Mouse (Mus musculus): ENCODE measurements at regions not wholly inside any gene's neighbourhood (a gene's known extent, or its start where the extent isn't known, plus 50 kb on each side); places are given as distances from the start of the nearest gene placed in this dataset.
"Not testable (repeated sequence)": the region's sequence is repeated elsewhere in the genome, so short reads cannot be mapped to it uniquely, and the experiment has no call there.

- DNase-seq (ENCODE audit: low read depth, low spot score), result peak; percentile 21
Measured at GRCm38 (mm10) chr13:26457487-26458253, 312.3 kb downstream of the Hdgfl1 start.

GRCm38 (mm10) chr13:26426639-26427038 lies 343.3 kb downstream of the Hdgfl1 start:
- DNase-seq (ENCODE audit: low read depth, low spot score), result no peak

GRCm38 (mm10) chr13:26424513-26424912 lies 345.5 kb downstream of the Hdgfl1 start:
- no peak for DNase-seq (ENCODE audit: low read depth, low spot score)

GRCm38 (mm10) chr13:26405757-26406156 lies 364.2 kb downstream of the Hdgfl1 start:
- no peak for DNase-seq (ENCODE audit: low read depth, low spot score)

GRCm38 (mm10) chr13:26404707-26405106 lies 365.3 kb downstream of the Hdgfl1 start:
- DNase-seq (ENCODE audit: low read depth, low spot score), result no peak

- DNase-seq (ENCODE audit: low read depth, low spot score), result no peak
Measured at GRCm38 (mm10) chr13:26387861-26388621, 381.9 kb downstream of the Hdgfl1 start.

- DNase-seq (ENCODE audit: low read depth, low spot score), result no peak
Measured at GRCm38 (mm10) chr13:26382631-26383030, 387.3 kb downstream of the Hdgfl1 start.

- no peak for DNase-seq (ENCODE audit: low read depth, low spot score)
Measured at GRCm38 (mm10) chr13:26382154-26382553, 387.8 kb downstream of the Hdgfl1 start.

- peak; percentile 58 for DNase-seq (ENCODE audit: low read depth, low spot score)
Measured at GRCm38 (mm10) chr13:26375546-26375945, 394.4 kb downstream of the Hdgfl1 start.

GRCm38 (mm10) chr13:26365911-26366310 lies 404.1 kb downstream of the Hdgfl1 start:
- not testable (repeated sequence) for DNase-seq (ENCODE audit: low read depth, low spot score)

GRCm38 (mm10) chr13:26356341-26356740 lies 413.6 kb downstream of the Hdgfl1 start:
- DNase-seq (ENCODE audit: low read depth, low spot score), result no peak

- peak; percentile 70 for DNase-seq (ENCODE audit: low read depth, low spot score)
Measured at GRCm38 (mm10) chr13:26354421-26354820, 415.5 kb downstream of the Hdgfl1 start.

GRCm38 (mm10) chr13:26350510-26350909 lies 419.5 kb downstream of the Hdgfl1 start:
- DNase-seq (ENCODE audit: low read depth, low spot score), result peak; percentile 20

- DNase-seq (ENCODE audit: low read depth, low spot score), result peak; percentile 67
Measured at GRCm38 (mm10) chr13:26338795-26339194, 431.2 kb downstream of the Hdgfl1 start.

GRCm38 (mm10) chr13:26325066-26325465 lies 444.9 kb downstream of the Hdgfl1 start:
- no peak for DNase-seq (ENCODE audit: low read depth, low spot score)

- no peak for DNase-seq (ENCODE audit: low read depth, low spot score)
Measured at GRCm38 (mm10) chr13:26324633-26325032, 445.3 kb downstream of the Hdgfl1 start.

GRCm38 (mm10) chr13:26318557-26318956 lies 451.4 kb downstream of the Hdgfl1 start:
- no peak for DNase-seq (ENCODE audit: low read depth, low spot score)

- DNase-seq (ENCODE audit: low read depth, low spot score), result no peak
Measured at GRCm38 (mm10) chr13:26312246-26313010, 457.5 kb downstream of the Hdgfl1 start.

- peak; percentile 38 for DNase-seq (ENCODE audit: low read depth, low spot score)
Measured at GRCm38 (mm10) chr13:26284073-26284444, 485.9 kb downstream of the Hdgfl1 start.

GRCm38 (mm10) chr13:26283397-26284072 lies 486.4 kb downstream of the Hdgfl1 start:
- DNase-seq (ENCODE audit: low read depth, low spot score), result peak; percentile 40

GRCm38 (mm10) chr13:26282291-26282690 lies 487.7 kb downstream of the Hdgfl1 start:
- no peak for DNase-seq (ENCODE audit: low read depth, low spot score)
